Mouse (Mus musculus) gastrocnemius, adult 18-20 months (tissue): ENCODE results near the gene Lsm8. TPM values are rescaled to one million over a fixed set of nuclear protein-coding genes. Genes with fewer than 3 reads are reported as not detected.
"Not testable (repeated sequence)": the region's sequence is repeated elsewhere in the genome, so short reads cannot be mapped to it uniquely, and the experiment has no call there.

ENCODE experiments used
- DNase-seq: peaks from one replicate; pipeline ENCODE4 v3.0.0; 2021; ENCODE audit warnings: low spot score
- long read RNA-seq, 2 experiments: library from polyadenylated mRNA; stranded (forward); transcript quantifications; one replicate each; pipeline ENCODE4 v2.0.0; 2021
- total RNA-seq, 2 experiments: library from RNA; stranded (reverse); gene quantifications; 2 replicates each; pipeline ENCODE4 v1.2.3; 2021

Gene Lsm8
- total RNA-seq = 10 to 100 TPM; 10.9 to 11.0 TPM
- long read RNA-seq, experiment 1, transcript Lsm8-201 (4 exons, 807 nt) = major isoform, 15 of 15 reads
- long read RNA-seq, experiment 1, partial matches to known transcripts = 0 of 15 reads
- long read RNA-seq, experiment 1, other reads (novel, unspliced or antisense) = 0 of 15 reads
- long read RNA-seq, experiment 2, transcript Lsm8-201 (4 exons, 807 nt) = major isoform, 7 of 8 reads
- long read RNA-seq, experiment 2, partial matches to known transcripts = 1 of 8 reads
- long read RNA-seq, experiment 2, other reads (novel, unspliced or antisense) = 0 of 8 reads

GRCm38 (mm10) chr6:18848051-18848701, at the start of gene Lsm8:
Gene Lsm8, plus strand, starts transcription at chr6:18848579.
- peak; percentile 97 for DNase-seq

- no peak for DNase-seq
These were observed 47.4 kb upstream of the Lsm8 start for GRCm38 (mm10) chr6:18800869-18801511.

- no peak for DNase-seq
These were observed 35.8 kb upstream of the Lsm8 start for GRCm38 (mm10) chr6:18812623-18813022.

GRCm38 (mm10) chr6:18815606-18816005, 32.8 kb upstream of the Lsm8 start:
- DNase-seq = no peak

- peak; percentile 25 for DNase-seq
These were observed 29.0 kb upstream of the Lsm8 start for GRCm38 (mm10) chr6:18819343-18819742.

GRCm38 (mm10) chr6:18820246-18820645, 28.1 kb upstream of the Lsm8 start:
- no peak for DNase-seq

- DNase-seq = no peak
These were observed 25.6 kb upstream of the Lsm8 start for GRCm38 (mm10) chr6:18822812-18823211.

GRCm38 (mm10) chr6:18832958-18833357, 15.4 kb upstream of the Lsm8 start:
- DNase-seq = no peak

- not testable (repeated sequence) for DNase-seq
These were observed 3.9 kb upstream of the Lsm8 start for GRCm38 (mm10) chr6:18844529-18844928.

GRCm38 (mm10) chr6:18845571-18845970, 2.8 kb upstream of the Lsm8 start:
- not testable (repeated sequence) for DNase-seq

GRCm38 (mm10) chr6:18848702-18849061, 303 bp downstream of the Lsm8 start:
- DNase-seq = no peak

- DNase-seq = no peak
These were observed 6.9 kb downstream of the Lsm8 start for GRCm38 (mm10) chr6:18855323-18855722.

- DNase-seq = no peak
These were observed 8.2 kb downstream of the Lsm8 start for GRCm38 (mm10) chr6:18856487-18857078.

GRCm38 (mm10) chr6:18866018-18866417, 17.6 kb downstream of the Lsm8 start, which contains the start of gene Ankrd7:
Gene Ankrd7, plus strand, starts transcription at chr6:18866318.
- no peak for DNase-seq

- no peak for DNase-seq
These were observed 40.7 kb downstream of the Lsm8 start for GRCm38 (mm10) chr6:18889030-18889429.

GRCm38 (mm10) chr6:18894142-18894541, 45.8 kb downstream of the Lsm8 start:
- no peak for DNase-seq

Other genes starting within 250 kb of the Lsm8 start
- not detected for gene Ankrd7, start 17.7 kb downstream of the Lsm8 start, total RNA-seq